Mouse (Mus musculus) heart, postnatal 0 days (tissue): ENCODE measurements around the gene E130309D02Rik. TPM values are rescaled to one million over a fixed set of nuclear protein-coding genes. Genes with fewer than 3 reads are reported as not detected.

Experiments used
- ATAC-seq: fragments of 200-750 bp; cut with Nextera tagmentation; 2 replicates; pipeline ENCODE4 v1.8.0; 2017; ENCODE audit warnings: low read depth, moderate number of reproducible peaks, moderate library complexity; ENCODE audit not compliant: insufficient read depth
- DNase-seq: peaks from one replicate; pipeline ENCODE4 v3.0.0-alpha.2; 2016; ENCODE audit warnings: low spot score
- H3K27ac ChIP-seq: fragments of 300-500 bp; sonication (generic); 2 replicates; pipeline ENCODE4 v1.5.1; 2014; ENCODE audit warnings: low read depth, mild to moderate bottlenecking
- H3K27me3 ChIP-seq: fragments of 300-500 bp; sonication (generic); 2 replicates; pipeline ENCODE4 v1.6.1; 2014; ENCODE audit warnings: low read length, mixed read lengths; ENCODE audit not compliant: control insufficient read depth, insufficient read depth
- H3K36me3 ChIP-seq: fragments of 300-500 bp; sonication (generic); replicated peaks from 2 replicates; pipeline ENCODE4 v1.6.1; 2014; ENCODE audit warnings: low read length, mixed read lengths; ENCODE audit not compliant: control insufficient read depth, insufficient read depth
- H3K4me1 ChIP-seq: fragments of 300-500 bp; sonication (generic); 2 replicates; pipeline ENCODE4 v1.6.1; 2014; ENCODE audit warnings: antibody characterized with exemption; ENCODE audit not compliant: control insufficient read depth, insufficient read depth
- H3K4me2 ChIP-seq: fragments of 300-500 bp; sonication (generic); 2 replicates; pipeline ENCODE4 v1.6.1; 2014; ENCODE audit warnings: low read depth, mild to moderate bottlenecking, low read length, moderate library complexity
- H3K4me3 ChIP-seq: fragments of 300-500 bp; sonication (generic); 2 replicates; pipeline ENCODE4 v1.5.1; 2014; ENCODE audit warnings: low read depth, low read length
- H3K9ac ChIP-seq: fragments of 300-500 bp; sonication (generic); replicated peaks from 2 replicates; pipeline ENCODE4 v1.6.1; 2014; ENCODE audit warnings: low read depth, low read length, mixed read lengths
- H3K9me3 ChIP-seq: fragments of 300-500 bp; sonication (generic); replicated peaks from 2 replicates; pipeline ENCODE4 v1.6.1; 2016; ENCODE audit warnings: low read length; ENCODE audit not compliant: control insufficient read depth
- CTCF ChIP-seq: IDR thresholded peaks from 2 replicates; pipeline ENCODE4 v1.5.1; 2016; ENCODE audit warnings: antibody characterized with exemption, control low read depth, low read depth
- EP300 ChIP-seq: IDR thresholded peaks from 2 replicates; pipeline ENCODE4 v1.6.1; 2016; ENCODE audit warnings: antibody characterized with exemption, low read depth
- WGBS: fragments of 180-500 bp; shearing (Covaris S2); extraction: QIAGEN DNeasy Blood & Tissue Kit; methylation state at CpG from one replicate; pipeline ENCODE4 v1.1.7; 2014; 5-methylcytosine and 5-hydroxymethylcytosine counted together
- polyA plus RNA-seq: library from polyadenylated mRNA; unstranded; fragments of >200 nt; fragmentation: Nextera tagmentation; extraction: Ambion mirVana; gene quantifications from 2 replicates; pipeline ENCODE4 v1.2.1, GENCODE M21; 2015
- total RNA-seq: library from RNA; depleted of rRNA; stranded (reverse); fragments of >200 nt; gene quantifications from 2 replicates; pipeline ENCODE4 v1.2.3, GENCODE M21; 2014; ENCODE audit warnings: low replicate concordance

The E130309D02Rik gene
- total and polyA plus RNA-seq, 2 experiments from 2014 or later = 15.4 to 34.3 TPM

DNA sequence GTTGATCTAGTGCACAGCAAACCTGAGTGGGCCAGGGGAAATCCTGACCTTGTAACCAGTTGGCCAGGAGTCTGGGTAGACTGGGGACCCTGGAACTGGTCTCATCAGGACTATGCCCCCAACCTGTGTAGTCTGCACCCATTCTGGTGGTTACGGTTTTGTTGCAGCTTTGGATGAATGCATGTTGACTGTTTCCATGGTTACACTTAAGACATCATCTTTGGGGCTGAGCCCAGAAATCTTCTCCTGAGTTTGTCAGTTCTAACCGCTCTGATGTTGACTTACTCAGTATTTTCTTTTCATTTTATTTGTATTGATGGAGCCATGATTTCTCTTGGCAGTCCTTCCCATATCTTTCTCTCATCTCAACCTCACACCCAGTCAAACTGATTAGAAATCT is 19.8 kb downstream of the E130309D02Rik start:
- Histone ChIP-seq H3K9ac (no peak overlapping the region), H3K27me3 (peaks cover 41% of the 10 kb centered on the region), H3K4me1 (peaks cover 8% of the 10 kb centered on the region; the same call in 1 of the 2 replicates), H3K27ac (no peak overlapping the region), H3K36me3 (peaks cover 6% of the 10 kb centered on the region; the same call in 1 of the 2 replicates), H3K9me3 (no peaks in the 10 kb centered on the region), H3K4me2 (no peak overlapping the region), H3K4me3 (no peak overlapping the region)
- WGBS = 95% methylated on average over 2 of the region's 2 CpGs
- TF ChIP-seq EP300 (no peak), CTCF (no peak)
- DNase-seq (no peak), ATAC-seq (no peak)

GRCm38 (mm10) chr5:143294862-143295261 is 20.3 kb downstream of the E130309D02Rik start:
- no peak for DNase-seq
- Histone ChIP-seq H3K4me1 (peaks cover 8% of the 10 kb centered on the region; the same call in 1 of the 2 replicates), H3K4me3 (no peak overlapping the region), H3K27ac (no peak overlapping the region), H3K9me3 (no peaks in the 10 kb centered on the region), H3K36me3 (peaks cover 2% of the 10 kb centered on the region; the same call in 1 of the 2 replicates), H3K9ac (no peak overlapping the region), H3K27me3 (peaks cover 46% of the 10 kb centered on the region), H3K4me2 (no peak overlapping the region)
- TF ChIP-seq EP300 (no peak), CTCF (peak; percentile 11)
- no peak for ATAC-seq
- 92% methylated on average over 3 of the region's 3 CpGs for WGBS

DNA sequence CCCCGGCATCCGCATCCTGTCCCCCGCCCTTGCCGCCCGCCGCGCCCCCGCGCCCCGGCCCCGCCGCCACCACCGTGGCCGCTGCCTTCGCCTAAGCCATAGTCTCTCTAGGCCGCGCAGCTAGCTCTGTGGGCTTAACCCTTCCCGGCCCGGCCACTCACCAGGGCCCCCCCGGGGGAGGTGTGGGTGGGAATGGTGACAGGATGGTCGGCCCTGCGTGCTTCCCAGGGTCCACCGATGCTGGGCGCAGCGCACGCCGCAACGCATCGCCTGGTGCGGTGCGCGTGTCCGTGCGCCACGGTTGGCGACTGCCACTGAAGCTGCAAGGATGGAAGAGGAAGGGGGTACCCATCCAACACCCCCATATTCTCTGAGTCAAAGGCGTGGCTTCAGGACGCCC is 21.8 kb downstream of the E130309D02Rik start, which contains the start of gene Zfp853:
TSS of gene Zfp853 (minus strand) at position 220 of the 400 bp plus-strand sequence.
- Histone ChIP-seq H3K27ac (no peak within 1 kb of the TSS), H3K4me3 (peak within 1 kb of the TSS; percentile 50), H3K4me2 (peak within 1 kb of the TSS; percentile 82), H3K36me3 (no peaks in the 10 kb centered on the region), H3K4me1 (peaks cover 8% of the 10 kb centered on the region; the same call in 1 of the 2 replicates), H3K9me3 (no peaks in the 10 kb centered on the region), H3K27me3 (peaks cover 60% of the 10 kb centered on the region), H3K9ac (peak within 1 kb of the TSS; percentile 51)
- DNase-seq (no peak), ATAC-seq (no peak)
- WGBS = 4% methylated on average over 25 of the region's 38 CpGs
- TF ChIP-seq CTCF = no peak
- TF ChIP-seq EP300 = no peak

GRCm38 (mm10) chr5:143292879-143293278 is 22.3 kb downstream of the E130309D02Rik start:
- Histone ChIP-seq H3K4me3 (peak overlapping the region; percentile 50), H3K9me3 (no peaks in the 10 kb centered on the region), H3K4me1 (peaks cover 8% of the 10 kb centered on the region; the same call in 1 of the 2 replicates), H3K27me3 (peaks cover 65% of the 10 kb centered on the region), H3K27ac (no peak overlapping the region), H3K4me2 (peak overlapping the region; percentile 82), H3K36me3 (no peaks in the 10 kb centered on the region), H3K9ac (peak overlapping the region; percentile 51)
- WGBS = 6% methylated on average over 12 of the region's 19 CpGs
- ATAC-seq (no peak), DNase-seq (no peak)
- TF ChIP-seq EP300 = no peak
- TF ChIP-seq CTCF = no peak

DNA sequence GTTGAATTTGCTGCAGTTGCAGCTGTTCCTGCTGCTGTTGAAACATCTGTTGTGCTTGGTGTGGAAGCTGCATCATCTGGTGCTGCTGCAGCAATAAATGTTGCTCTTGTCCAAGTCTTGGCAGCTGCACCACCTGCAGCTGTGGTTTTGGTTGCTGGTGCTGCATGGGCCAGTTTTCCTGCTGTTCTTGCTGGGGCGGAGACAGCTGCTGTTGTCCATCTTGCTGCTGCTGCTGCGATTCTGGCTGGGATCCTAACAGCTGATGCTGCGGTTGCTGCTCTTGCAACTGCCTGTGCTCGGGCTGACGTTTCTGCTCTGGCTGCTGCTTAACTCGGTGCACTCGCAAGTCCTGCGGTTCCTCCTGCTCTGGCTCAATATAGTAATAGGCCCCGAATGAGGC is 25.9 kb downstream of the E130309D02Rik start:
- Histone ChIP-seq H3K27me3 (peaks cover 89% of the 10 kb centered on the region), H3K4me2 (no peak overlapping the region), H3K9ac (no peak overlapping the region), H3K9me3 (no peaks in the 10 kb centered on the region), H3K4me1 (peaks cover 8% of the 10 kb centered on the region; the same call in 1 of the 2 replicates), H3K27ac (no peak overlapping the region), H3K36me3 (no peaks in the 10 kb centered on the region), H3K4me3 (no peak overlapping the region)
- WGBS = 72% methylated on average over 9 of the region's 9 CpGs
- ATAC-seq (no peak), DNase-seq (no peak)
- TF ChIP-seq EP300 = no peak
- no peak for TF ChIP-seq CTCF

GRCm38 (mm10) chr5:143288378-143288911 is 26.7 kb downstream of the E130309D02Rik start:
- no peak overlapping the region for H3K27ac ChIP-seq
- ATAC-seq (no peak), DNase-seq (no peak)
- H3K4me1 ChIP-seq = peaks cover 1% of the 10 kb centered on the region; the same call in 1 of the 2 replicates
- peak overlapping the region; percentile 58 for H3K4me2 ChIP-seq
- peak overlapping the region; percentile 36 for H3K4me3 ChIP-seq
- 25% methylated on average over 9 of the region's 9 CpGs for WGBS
- no peaks in the 10 kb centered on the region for H3K9me3 ChIP-seq
- no peak overlapping the region for H3K9ac ChIP-seq
- peaks cover 80% of the 10 kb centered on the region for H3K27me3 ChIP-seq
- H3K36me3 ChIP-seq = no peaks in the 10 kb centered on the region
- no peak for TF ChIP-seq CTCF
- no peak for TF ChIP-seq EP300
